Mouse (Mus musculus) neural tube, embryonic 11.5 days (tissue): ENCODE results near the gene Ydjc. TPM values are rescaled to one million over a fixed set of nuclear protein-coding genes. Genes with fewer than 3 reads are reported as not detected.
A peak's percentile ranks its signal among the peaks of the same experiment; 100 is the strongest.

Experiments used
- ATAC-seq: fragments of 200-750 bp; cut with Nextera tagmentation; 2 replicates; pipeline ENCODE4 v1.8.0; 2017; ENCODE audit warnings: moderate number of reproducible peaks, mild to moderate bottlenecking, moderate TSS enrichment, moderate library complexity; ENCODE audit not compliant: insufficient read depth, low FRiP score, low TSS enrichment
- DNase-seq: peaks from one replicate; pipeline ENCODE4 v3.0.0-alpha.2; 2015; ENCODE audit warnings: low spot score
- H3K27ac ChIP-seq: fragments of 300-500 bp; sonication (generic); 2 replicates; pipeline ENCODE4 v1.5.1; 2014; ENCODE audit warnings: low read depth, mild to moderate bottlenecking, low read length
- H3K27me3 ChIP-seq: fragments of 300-500 bp; sonication (generic); 2 replicates; pipeline ENCODE4 v1.6.1; 2014; ENCODE audit warnings: mild to moderate bottlenecking, low read length, mixed read lengths; ENCODE audit not compliant: control insufficient read depth, insufficient read depth
- H3K36me3 ChIP-seq: fragments of 300-500 bp; sonication (generic); 2 replicates; pipeline ENCODE4 v1.6.1; 2014; ENCODE audit warnings: mild to moderate bottlenecking, low read length, moderate library complexity, mixed read lengths; ENCODE audit not compliant: control insufficient read depth, insufficient read depth
- H3K4me1 ChIP-seq: fragments of 300-500 bp; sonication (generic); 2 replicates; pipeline ENCODE4 v1.6.1; 2014; ENCODE audit warnings: low read length, mixed read lengths; ENCODE audit not compliant: control insufficient read depth, insufficient read depth
- H3K4me2 ChIP-seq: fragments of 300-500 bp; sonication (generic); 2 replicates; pipeline ENCODE4 v1.6.1; 2014; ENCODE audit warnings: low read depth, mild to moderate bottlenecking, moderate library complexity
- H3K4me3 ChIP-seq: fragments of 300-500 bp; sonication (generic); 2 replicates; pipeline ENCODE4 v1.5.1; 2014; ENCODE audit warnings: low read depth, low read length
- H3K9ac ChIP-seq: fragments of 300-500 bp; sonication (generic); 2 replicates; pipeline ENCODE4 v1.6.1; 2014; ENCODE audit warnings: mild to moderate bottlenecking, low read length
- H3K9me3 ChIP-seq: fragments of 300-500 bp; sonication (generic); 2 replicates; pipeline ENCODE4 v1.6.1; 2016; ENCODE audit warnings: low read length; ENCODE audit not compliant: control insufficient read depth
- WGBS: fragments of 180-500 bp; shearing (Covaris S2); extraction: QIAGEN DNeasy Blood & Tissue Kit; methylation state at CpG from one replicate; pipeline ENCODE4 v1.1.7; 2014; 5-methylcytosine and 5-hydroxymethylcytosine counted together
- polyA plus RNA-seq: library from polyadenylated mRNA; unstranded; fragments of >200 nt; fragmentation: Nextera tagmentation; extraction: Ambion mirVana; gene quantifications from 2 replicates; pipeline ENCODE4 v1.2.1, GENCODE M21; 2014

Gene Ydjc
- 12.2 and 12.5 TPM in 2 replicates for polyA plus RNA-seq

- Histone ChIP-seq H3K27ac (no peak within 1 kb of the TSS), H3K4me2 (no peak within 1 kb of the TSS), H3K27me3 (peaks cover 13% of the 10 kb centered on the region), H3K36me3 (no peaks in the 10 kb centered on the region), H3K4me1 (peaks cover 12% of the 10 kb centered on the region; the same call in 1 of the 2 replicates), H3K9me3 (no peaks in the 10 kb centered on the region), H3K9ac (no peak within 1 kb of the TSS), H3K4me3 (no peak within 1 kb of the TSS)
- WGBS = 20% methylated on average over 7 of the region's 7 CpGs
- peak; percentile 48 for DNase-seq
- no peak for ATAC-seq
Measured at GRCm38 (mm10) chr16:17144339-17144738, at the start of gene Ydjc. Gene Ydjc (plus strand): TSS chr16:17144621.

DNA sequence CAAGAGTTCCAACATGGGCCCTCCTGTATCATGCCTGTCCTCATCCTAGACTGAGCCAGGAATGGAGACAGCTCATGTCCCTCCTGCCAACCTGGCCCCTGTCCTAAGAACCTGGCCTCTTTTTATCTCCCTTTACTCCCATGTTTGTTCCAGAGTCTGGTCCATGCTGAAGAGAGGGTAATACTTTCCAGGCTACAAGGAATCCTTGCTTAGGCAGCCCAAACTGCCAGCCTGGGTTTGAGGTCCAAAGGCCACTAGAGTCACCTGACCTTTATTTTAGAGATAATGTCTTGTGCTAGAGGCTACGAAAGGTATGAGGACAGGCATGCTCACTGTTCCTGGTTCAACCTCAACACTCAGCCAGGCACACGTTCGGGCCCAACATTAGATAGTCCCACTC, 47.5 kb upstream of the Ydjc start:
- no peaks in the 10 kb centered on the region for H3K4me1 ChIP-seq
- peaks cover 27% of the 10 kb centered on the region for H3K36me3 ChIP-seq
- no peak overlapping the region for H3K27ac ChIP-seq
- no peak for DNase-seq
- H3K9ac ChIP-seq = no peak overlapping the region
- ATAC-seq = no peak
- no peak overlapping the region for H3K4me2 ChIP-seq
- no peaks in the 10 kb centered on the region for H3K9me3 ChIP-seq
- H3K4me3 ChIP-seq = no peak overlapping the region
- WGBS = 93% methylated on average over 3 of the region's 3 CpGs
- no peaks in the 10 kb centered on the region for H3K27me3 ChIP-seq

DNA sequence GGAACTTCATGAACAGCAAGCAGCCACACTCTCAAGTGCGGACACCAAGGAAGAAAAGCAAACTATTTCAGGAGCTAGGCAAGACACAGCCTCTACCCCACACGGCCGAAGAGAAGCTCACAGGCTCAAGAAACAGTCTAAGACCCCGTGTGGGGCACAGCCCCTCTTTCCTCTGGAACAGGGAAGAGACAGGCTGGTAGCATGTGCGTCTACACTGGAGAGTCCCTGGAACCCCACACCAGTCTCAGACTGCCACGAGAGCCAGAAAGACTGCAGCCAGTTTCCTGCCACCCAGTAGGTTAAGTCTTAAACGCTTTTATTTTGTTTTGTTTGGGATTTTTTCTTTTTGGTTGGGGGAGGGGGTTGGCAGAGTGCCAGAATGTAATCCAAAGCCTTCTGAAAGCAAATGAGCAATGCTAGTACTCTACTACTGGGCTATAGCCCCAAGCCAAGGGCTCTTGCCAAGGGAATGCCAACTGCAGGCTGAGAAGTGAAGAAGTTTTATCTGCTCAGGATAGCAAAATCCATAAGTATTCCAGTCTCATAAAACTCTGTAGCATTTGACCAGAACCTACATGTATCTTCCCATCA, 41.7 kb upstream of the Ydjc start:
- Histone ChIP-seq H3K27ac (no peak overlapping the region), H3K4me2 (no peak overlapping the region), H3K4me1 (no peaks in the 10 kb centered on the region), H3K4me3 (no peak overlapping the region), H3K9me3 (no peaks in the 10 kb centered on the region), H3K36me3 (peaks cover 9% of the 10 kb centered on the region), H3K9ac (no peak overlapping the region), H3K27me3 (no peaks in the 10 kb centered on the region)
- DNase-seq (no peak), ATAC-seq (no peak)
- WGBS = 82% methylated on average over 7 of the region's 7 CpGs

GRCm38 (mm10) chr16:17104600-17104999, 39.8 kb upstream of the Ydjc start:
- Histone ChIP-seq H3K4me1 (no peaks in the 10 kb centered on the region), H3K27ac (no peak overlapping the region), H3K4me3 (no peak overlapping the region), H3K36me3 (peaks cover 7% of the 10 kb centered on the region), H3K27me3 (no peaks in the 10 kb centered on the region), H3K9ac (no peak overlapping the region), H3K4me2 (no peak overlapping the region), H3K9me3 (no peaks in the 10 kb centered on the region)
- ATAC-seq (no peak), DNase-seq (no peak)
- 95% methylated on average over 4 of the region's 4 CpGs for WGBS

- 7% methylated on average over 37 of the region's 38 CpGs for WGBS
- H3K4me2 ChIP-seq = peak within 1 kb of the TSS; percentile 66
- peaks cover 4% of the 10 kb centered on the region for H3K4me1 ChIP-seq
- H3K27me3 ChIP-seq = no peaks in the 10 kb centered on the region
- H3K9me3 ChIP-seq = no peaks in the 10 kb centered on the region
- H3K27ac ChIP-seq = no peak within 1 kb of the TSS
- H3K36me3 ChIP-seq = peaks cover 7% of the 10 kb centered on the region; the same call in 1 of the 2 replicates
- peak within 1 kb of the TSS; percentile 76 for H3K9ac ChIP-seq
- H3K4me3 ChIP-seq = peak within 1 kb of the TSS; percentile 92
- DNase-seq = peak; percentile 80
- ATAC-seq = peak; percentile 87
Measured at GRCm38 (mm10) chr16:17110771-17111743, 33.4 kb upstream of the Ydjc start, which contains the start of gene Ppil2. Gene Ppil2 (minus strand): TSS chr16:17111257.

DNA sequence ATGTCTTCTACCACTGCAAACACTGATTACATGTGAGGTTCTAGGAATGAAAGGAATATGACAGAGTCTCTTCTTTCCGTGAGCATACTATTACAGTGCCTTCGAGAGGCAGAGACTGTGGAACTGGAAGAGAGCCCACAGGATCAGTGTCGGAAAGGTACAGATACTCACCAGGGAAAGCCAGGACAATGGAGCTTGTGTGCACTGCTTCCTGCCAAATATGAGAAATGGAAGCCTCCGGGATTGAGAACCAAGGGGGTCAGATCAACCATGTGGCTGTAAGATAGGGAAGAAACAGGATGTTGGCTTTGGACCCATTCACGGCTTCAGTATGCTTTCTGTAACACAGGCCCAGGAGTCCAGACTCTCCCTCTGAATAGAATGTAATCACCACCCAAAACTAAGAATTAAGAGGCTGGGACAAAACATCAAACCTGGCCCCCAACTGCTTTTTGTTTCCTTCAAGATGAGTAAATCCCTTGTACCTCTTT, 27.1 kb upstream of the Ydjc start:
- peaks cover 13% of the 10 kb centered on the region for H3K36me3 ChIP-seq
- H3K27ac ChIP-seq = no peak overlapping the region
- H3K4me1 ChIP-seq = peaks cover 3% of the 10 kb centered on the region; the same call in 1 of the 2 replicates
- 94% methylated on average over 5 of the region's 5 CpGs for WGBS
- H3K9me3 ChIP-seq = no peaks in the 10 kb centered on the region
- no peaks in the 10 kb centered on the region for H3K27me3 ChIP-seq
- DNase-seq = no peak
- no peak overlapping the region for H3K4me3 ChIP-seq
- no peak for ATAC-seq
- H3K4me2 ChIP-seq = no peak overlapping the region
- no peak overlapping the region for H3K9ac ChIP-seq

GRCm38 (mm10) chr16:17121569-17121968, 22.9 kb upstream of the Ydjc start:
- Histone ChIP-seq H3K27me3 (no peaks in the 10 kb centered on the region), H3K27ac (no peak overlapping the region), H3K4me3 (no peak overlapping the region), H3K9me3 (no peaks in the 10 kb centered on the region), H3K9ac (0 out of 2 replicates have a peak overlapping the region, but pooled peaks have one; percentile 18), H3K4me1 (peaks cover 11% of the 10 kb centered on the region; the same call in 1 of the 2 replicates), H3K4me2 (peak overlapping the region; percentile 20; the same call in 1 of the 2 replicates), H3K36me3 (peaks cover 7% of the 10 kb centered on the region; the same call in 1 of the 2 replicates)
- 53% methylated on average over 14 of the region's 14 CpGs for WGBS
- no peak for ATAC-seq
- no peak for DNase-seq

GRCm38 (mm10) chr16:17124119-17124870, 20.1 kb upstream of the Ydjc start:
- peak overlapping the region; percentile 70 for H3K4me3 ChIP-seq
- ATAC-seq (peak; percentile 27), DNase-seq (peak; percentile 72)
- peak overlapping the region; percentile 75 for H3K9ac ChIP-seq
- H3K4me2 ChIP-seq = peak overlapping the region; percentile 93
- peaks cover 7% of the 10 kb centered on the region; the same call in 1 of the 2 replicates for H3K36me3 ChIP-seq
- H3K4me1 ChIP-seq = peaks cover 11% of the 10 kb centered on the region; the same call in 1 of the 2 replicates
- 1% methylated on average over 22 of the region's 22 CpGs for WGBS
- peak overlapping the region; percentile 64 for H3K27ac ChIP-seq
- H3K27me3 ChIP-seq = no peaks in the 10 kb centered on the region
- no peaks in the 10 kb centered on the region for H3K9me3 ChIP-seq
